In the genomic region with DNA sequence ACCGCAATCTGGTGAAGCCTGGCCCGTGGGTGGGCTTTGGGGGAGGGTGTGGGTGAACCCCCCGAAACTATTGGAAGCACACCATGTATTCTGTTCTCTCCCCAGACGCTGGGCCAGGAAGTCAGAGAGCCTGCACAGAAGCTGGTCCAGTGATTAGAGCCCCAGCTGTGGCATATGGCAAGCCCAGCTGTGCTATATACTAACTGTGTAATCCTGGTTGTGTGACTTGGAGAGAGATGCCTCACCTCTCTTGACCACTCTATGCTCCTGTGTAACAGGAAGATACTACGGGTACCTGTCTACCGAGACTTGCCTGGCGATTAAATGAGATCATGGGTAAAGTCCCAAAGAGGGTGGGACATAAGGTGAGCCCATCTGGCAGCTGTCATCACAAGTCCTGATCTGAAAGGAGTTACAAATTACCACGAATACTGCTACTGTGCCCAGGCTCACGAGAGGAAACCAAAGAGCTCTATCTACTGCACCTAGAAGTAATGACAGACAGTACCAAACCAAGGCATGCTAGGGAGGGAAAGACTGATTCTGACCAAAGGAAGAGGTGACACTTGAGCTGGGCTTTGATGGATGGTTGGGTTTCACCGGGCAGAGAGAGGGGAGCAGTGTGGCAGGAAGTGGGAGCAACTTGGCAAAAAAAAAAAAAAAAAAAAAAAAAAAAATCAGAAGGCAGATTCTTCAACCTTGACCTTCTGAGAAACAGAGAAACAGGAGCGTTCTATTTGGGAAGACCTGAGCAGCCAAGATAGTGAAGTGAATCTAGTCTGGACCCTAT, we compare ENCODE assay signal across 8 mouse cellular contexts. TPM values are rescaled to one million over a fixed set of nuclear protein-coding genes. Genes with fewer than 3 reads are reported as not detected.
DNase-seq lines count a peak whose midpoint lies in the region; ATAC-seq lines count a peak whose summit lies in the region.

No protein-coding gene starts in this region.

- H3K27me3 ChIP-seq in kidney, embryonic 15.5 days, result no peaks in the 10 kb centered on the region
- H3K27me3 ChIP-seq in forebrain, embryonic 15.5 days, result 0 out of 2 replicates have a peak, but pooled peaks cover 3% of the 10 kb centered on the region
- peaks cover 9% of the 10 kb centered on the region; the same call in 1 of the 2 replicates for H3K27me3 ChIP-seq in liver, embryonic 15.5 days

- H3K4me3 ChIP-seq in kidney, embryonic 15.5 days (replicated peaks), result peak overlapping the region; percentile 86
- H3K4me3 ChIP-seq in forebrain, embryonic 15.5 days, result peak overlapping the region; percentile 73
- H3K4me3 ChIP-seq in liver, embryonic 15.5 days (replicated peaks), result peak overlapping the region; percentile 87

- H3K4me1 ChIP-seq in kidney, embryonic 15.5 days, result peaks cover 32% of the 10 kb centered on the region
- H3K4me1 ChIP-seq in forebrain, embryonic 15.5 days, result peaks cover 14% of the 10 kb centered on the region
- peaks cover 63% of the 10 kb centered on the region for H3K4me1 ChIP-seq in liver, embryonic 15.5 days (replicated peaks)

- peak; percentile 52 for ATAC-seq in kidney, embryonic 15.5 days (replicated peaks; ENCODE audit: low FRiP score)
- peak; percentile 30 for ATAC-seq in forebrain, embryonic 15.5 days (replicated peaks)
- ATAC-seq in liver, embryonic 15.5 days (ENCODE audit: insufficient read depth), result no peak

- 10% methylated on average over 11 of the region's 11 CpGs for WGBS in kidney, embryonic 15.5 days
- WGBS in forebrain, embryonic 15.5 days, result 14% methylated on average over 11 of the region's 11 CpGs
- WGBS in liver, embryonic 15.5 days (ENCODE audit: insufficient replicate concordance), result 7% methylated on average over 11 of the region's 11 CpGs

- no peaks in the 10 kb centered on the region for H3K36me3 ChIP-seq in kidney, embryonic 15.5 days
- H3K36me3 ChIP-seq in forebrain, embryonic 15.5 days, result no peaks in the 10 kb centered on the region
- H3K36me3 ChIP-seq in liver, embryonic 15.5 days (replicated peaks), result no peaks in the 10 kb centered on the region

- no peak for DNase-seq in kidney, adult 18-20 months
- peak; percentile 56 for DNase-seq in MN1 (ENCODE audit: low spot score)
- DNase-seq in frontal cortex, adult 2 months (ENCODE audit: extremely low spot score in 1 of 2, low spot score in 1 of 2), result no peak
- no peak for DNase-seq in urinary bladder, postnatal 36 days (ENCODE audit: low spot score in 2 of 2)
- DNase-seq in c-Kit-positive CD71-positive TER-119-positive erythroid progenitor cells, embryonic 14.5 days (ENCODE audit: low spot score), result no peak

- peak overlapping the region; percentile 93 for H3K4me2 ChIP-seq in kidney, embryonic 15.5 days
- H3K4me2 ChIP-seq in forebrain, embryonic 15.5 days (replicated peaks), result peak overlapping the region; percentile 65
- H3K4me2 ChIP-seq in liver, embryonic 15.5 days, result peak overlapping the region; percentile 100

- peak overlapping the region; percentile 87 for H3K9ac ChIP-seq in kidney, embryonic 15.5 days
- peak overlapping the region; percentile 81 for H3K9ac ChIP-seq in forebrain, embryonic 15.5 days (replicated peaks)
- H3K9ac ChIP-seq in liver, embryonic 15.5 days, result peak overlapping the region; percentile 86

- H3K27ac ChIP-seq in kidney, embryonic 15.5 days, result peak overlapping the region; percentile 95
- H3K27ac ChIP-seq in forebrain, embryonic 15.5 days (replicated peaks), result peak overlapping the region; percentile 83
- peak overlapping the region; percentile 83 for H3K27ac ChIP-seq in liver, embryonic 15.5 days (replicated peaks)

- no peaks in the 10 kb centered on the region for H3K9me3 ChIP-seq in kidney, embryonic 15.5 days (replicated peaks)
- H3K9me3 ChIP-seq in forebrain, embryonic 15.5 days, result no peaks in the 10 kb centered on the region
- H3K9me3 ChIP-seq in liver, embryonic 15.5 days (replicated peaks), result no peaks in the 10 kb centered on the region

RNA-seq across cellular contexts. Expression of gene Ptprj, which starts 0.8 kb away (rescaled TPM):
- 6.5 and 7.1 TPM in 2 replicates for polyA plus RNA-seq in kidney, embryonic 15.5 days (2015; fragmentation: Nextera tagmentation; extraction: Ambion mirVana)
- 3.3 and 3.7 TPM in 2 replicates for polyA plus RNA-seq in forebrain, embryonic 15.5 days (2015; fragmentation: Nextera tagmentation; extraction: Ambion mirVana)
- 2.0 and 2.7 TPM in 2 replicates for polyA plus RNA-seq in liver, embryonic 15.5 days (2015; fragmentation: Nextera tagmentation; extraction: Ambion mirVana)
- polyA plus RNA-seq in frontal cortex, adult 2 months (2012; rRNA removed), result 32.7 and 37.2 TPM in 2 replicates
